Mouse (Mus musculus) thymus, adult 2 months (tissue): ENCODE results near the gene Cd8a.
"Not testable (repeated sequence)": the region's sequence is repeated elsewhere in the genome, so short reads cannot be mapped to it uniquely, and the experiment has no call there.

Experiments
- CTCF ChIP-seq: fragments of 200-500 bp; IDR thresholded peaks from 2 replicates; pipeline ENCODE4 v1.5.1; 2012; ENCODE audit warnings: mild to moderate bottlenecking, control low read depth, low read length, moderate library complexity, borderline replicate concordance; ENCODE audit not compliant: control insufficient read depth, poor library complexity, insufficient read depth; ENCODE audit errors: extremely low read depth
- POLR2A ChIP-seq: fragments of 200-500 bp; IDR thresholded peaks from 2 replicates; pipeline ENCODE4 v1.6.1; 2012; ENCODE audit warnings: mild to moderate bottlenecking, low read length, control low read depth, moderate library complexity; ENCODE audit not compliant: control insufficient read depth, poor library complexity, insufficient read depth; ENCODE audit errors: extremely low read depth

DNA sequence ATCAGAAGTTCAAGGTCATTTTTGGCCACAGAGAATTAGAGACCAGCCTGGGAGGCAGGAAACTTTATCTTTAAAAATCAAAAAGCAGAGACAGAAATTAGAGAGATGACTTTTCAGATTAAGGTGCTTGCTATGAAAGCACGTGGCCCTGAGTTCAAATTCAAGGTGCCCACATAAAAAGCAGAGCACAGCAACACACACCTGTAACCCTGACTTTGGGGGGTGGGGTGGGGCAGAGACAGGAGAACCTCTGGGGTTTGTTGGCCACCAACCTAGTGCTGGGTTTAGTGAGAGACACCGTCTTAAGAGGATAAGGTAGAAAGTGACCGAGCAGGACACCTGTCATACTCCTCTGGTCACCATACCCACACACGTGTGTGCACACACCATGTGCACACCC is 41.7 kb upstream of the Cd8a start:
- TF ChIP-seq POLR2A, CTCF: not testable (repeated sequence)
